Mouse (Mus musculus) lung, postnatal 0 days (tissue): ENCODE measurements around the gene Pxmp2.

Source experiments
- CTCF ChIP-seq: IDR thresholded peaks from 2 replicates; pipeline ENCODE4 v1.5.1; 2016; ENCODE audit warnings: antibody characterized with exemption, mild to moderate bottlenecking
- EP300 ChIP-seq: IDR thresholded peaks from 2 replicates; pipeline ENCODE4 v1.6.1; 2016; ENCODE audit warnings: antibody characterized with exemption, mild to moderate bottlenecking, control low read depth

GRCm38 (mm10) chr5:110291649-110292048 lies 5.7 kb upstream of the Pxmp2 start:
- TF ChIP-seq CTCF (no peak), EP300 (no peak)
